Mouse (Mus musculus): ENCODE measurements around the gene Rab7.

GRCm38 (mm10) chr6:88049008-88049407 lies 3.9 kb upstream of the Rab7 start:
- no peak for TF ChIP-seq CTCF (IDR thresholded peaks at IDR 0.05; ENCODE audit: extremely low read depth, insufficient read depth, low read length)
- TF ChIP-seq POLR2A (IDR thresholded peaks at IDR 0.05; ENCODE audit: extremely low read depth, insufficient read depth, low read length), result no peak
